Mouse (Mus musculus): ENCODE measurements around the gene Treml2.

The Treml2 gene

GRCm38 (mm10) chr17:48355822-48356221, 56.5 kb downstream of the Treml2 start:
- DNase-seq = no peak

DNA sequence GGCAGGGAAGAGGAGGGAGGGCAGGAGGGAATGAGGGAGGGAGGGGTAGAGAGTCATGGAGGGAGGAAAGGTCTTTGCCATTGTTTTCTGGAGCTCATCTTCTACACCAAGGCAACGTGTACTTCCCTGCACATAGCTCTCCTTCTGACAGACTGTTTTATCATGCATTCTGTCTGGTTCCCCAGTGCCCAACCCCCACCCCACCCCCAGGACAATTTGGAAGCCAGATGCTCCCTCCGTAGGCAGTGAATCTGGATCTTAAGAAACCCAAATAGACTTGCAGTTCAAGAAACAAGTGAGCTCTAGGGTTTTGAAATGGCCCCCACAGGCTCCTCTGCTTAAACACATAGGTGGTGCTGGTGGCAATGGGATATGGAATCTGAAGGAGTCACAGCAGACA, 58.6 kb downstream of the Treml2 start:
- no peak for DNase-seq

DNA sequence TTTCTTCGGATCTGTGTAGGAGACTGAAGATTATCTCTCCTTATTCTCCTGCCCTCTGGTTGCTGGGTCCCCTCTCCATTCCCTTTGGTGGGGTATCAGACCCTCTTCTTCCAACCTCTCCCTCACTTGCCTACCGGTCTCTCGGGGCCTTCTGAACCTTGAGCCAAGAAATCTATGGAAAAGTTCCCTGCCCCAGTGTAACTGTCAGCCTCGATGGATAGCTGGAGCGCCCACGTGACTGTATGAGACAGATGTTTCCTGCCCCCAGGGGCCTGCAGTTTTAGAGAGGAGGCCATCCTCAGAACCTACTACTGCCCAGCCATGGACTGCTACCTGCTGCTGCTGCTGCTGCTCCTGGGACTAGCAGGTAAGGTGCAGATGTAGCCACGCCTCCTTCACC, 60.3 kb downstream of the Treml2 start, which contains the start of gene Treml1:
Treml1 (plus strand) TSS at position 301 of the 400 bp plus-strand sequence.
- DNase-seq = no peak

- no peak for DNase-seq
These were observed 61.2 kb downstream of the Treml2 start for GRCm38 (mm10) chr17:48360462-48360861.
